Mouse (Mus musculus): ENCODE measurements at regions not wholly inside any gene's neighbourhood (a gene's known extent, or its start where the extent isn't known, plus 50 kb on each side); places are given as distances from the start of the nearest gene placed in this dataset.

DNA sequence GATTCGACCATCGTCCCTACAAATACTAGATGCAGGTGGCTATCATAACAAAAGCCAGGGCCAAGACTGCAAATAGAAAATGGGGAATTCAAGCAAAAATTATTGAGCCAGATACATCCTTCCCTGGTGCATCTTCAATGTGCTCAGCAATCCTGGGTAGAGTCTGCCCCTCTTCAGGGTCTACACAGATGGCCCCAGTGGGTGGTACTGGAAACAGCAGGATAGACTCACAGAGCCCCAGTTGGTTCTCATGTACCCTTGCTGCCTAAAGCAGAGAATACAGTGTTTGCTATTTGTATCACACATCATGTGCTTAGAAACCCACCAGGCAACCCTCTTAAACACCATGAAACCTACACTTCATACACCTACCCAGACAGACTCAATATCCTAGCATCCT lies 129.0 kb upstream of the Arhgap20 start:
- H3K27ac ChIP-seq (ENCODE audit: insufficient read depth, low read length): no peak overlapping the region
- H3K4me3 ChIP-seq (ENCODE audit: extremely low read depth, insufficient read depth, insufficient read length): no peak overlapping the region
- H3K4me1 ChIP-seq (ENCODE audit: control insufficient read depth, insufficient read depth, insufficient read length): no peaks in the 10 kb centered on the region
- WGBS: 86% methylated on average over 2 of the region's 2 CpGs
- no peak for DNase-seq (ENCODE audit: low read depth in 1 of 2, low spot score in 2 of 2)
- no peaks in the 10 kb centered on the region for H3K36me3 ChIP-seq (ENCODE audit: control insufficient read depth, insufficient read depth, low read length)
- H3K27me3 ChIP-seq (ENCODE audit: control insufficient read depth, insufficient read depth, low read length): no peaks in the 10 kb centered on the region
- TF ChIP-seq CTCF (IDR thresholded peaks at IDR 0.05; ENCODE audit: extremely low read depth, insufficient read depth, insufficient read length, insufficient replicate concordance) (no peak), POLR2A (IDR thresholded peaks at IDR 0.05; ENCODE audit: low read depth, low read length) (no peak)

- H3K4me3 ChIP-seq (ENCODE audit: extremely low read depth, insufficient read depth, insufficient read length): no peak overlapping the region
- 86% methylated on average over 1 of the region's 1 CpGs for WGBS
These were observed 128.5 kb upstream of the Arhgap20 start for GRCm38 (mm10) chr9:51636559-51637127.

GRCm38 (mm10) chr9:51637131-51637920 lies 127.8 kb upstream of the Arhgap20 start:
- Histone ChIP-seq H3K4me1 (ENCODE audit: control insufficient read depth, insufficient read depth, insufficient read length) (no peaks in the 10 kb centered on the region), H3K27ac (ENCODE audit: insufficient read depth, low read length) (no peak overlapping the region), H3K27me3 (ENCODE audit: control insufficient read depth, insufficient read depth, low read length) (no peaks in the 10 kb centered on the region), H3K36me3 (ENCODE audit: control insufficient read depth, insufficient read depth, low read length) (no peaks in the 10 kb centered on the region), H3K4me3 (ENCODE audit: extremely low read depth, insufficient read depth, insufficient read length) (no peak overlapping the region)
- no peak for TF ChIP-seq POLR2A (IDR thresholded peaks at IDR 0.05; ENCODE audit: low read depth, low read length)
- TF ChIP-seq CTCF (IDR thresholded peaks at IDR 0.05; ENCODE audit: extremely low read depth, insufficient read depth, insufficient read length, insufficient replicate concordance): no peak
- WGBS: 70% methylated on average over 6 of the region's 6 CpGs
- no peak for DNase-seq (ENCODE audit: low read depth in 1 of 2, low spot score in 2 of 2)

More at GRCm38 (mm10) chr9:51636559-51637127, 128.5 kb upstream of the Arhgap20 start:
- Histone ChIP-seq H3K27me3 (ENCODE audit: control insufficient read depth, insufficient read depth, low read length) (no peaks in the 10 kb centered on the region), H3K36me3 (ENCODE audit: control insufficient read depth, insufficient read depth, low read length) (no peaks in the 10 kb centered on the region), H3K27ac (ENCODE audit: insufficient read depth, low read length) (no peak overlapping the region), H3K4me1 (ENCODE audit: control insufficient read depth, insufficient read depth, insufficient read length) (no peaks in the 10 kb centered on the region)
- DNase-seq (ENCODE audit: low read depth in 1 of 2, low spot score in 2 of 2): no peak
- TF ChIP-seq POLR2A (IDR thresholded peaks at IDR 0.05; ENCODE audit: low read depth, low read length) (no peak), CTCF (IDR thresholded peaks at IDR 0.05; ENCODE audit: extremely low read depth, insufficient read depth, insufficient read length, insufficient replicate concordance) (no peak)

GRCm38 (mm10) chr9:51641706-51642105 lies 123.4 kb upstream of the Arhgap20 start:
- Histone ChIP-seq H3K4me3 (ENCODE audit: extremely low read depth, insufficient read depth, insufficient read length) (no peak overlapping the region), H3K36me3 (ENCODE audit: control insufficient read depth, insufficient read depth, low read length) (no peaks in the 10 kb centered on the region), H3K27me3 (ENCODE audit: control insufficient read depth, insufficient read depth, low read length) (no peaks in the 10 kb centered on the region), H3K4me1 (ENCODE audit: control insufficient read depth, insufficient read depth, insufficient read length) (no peaks in the 10 kb centered on the region), H3K27ac (ENCODE audit: insufficient read depth, low read length) (no peak overlapping the region)
- no peak for DNase-seq (ENCODE audit: low read depth in 1 of 2, low spot score in 2 of 2)
- 79% methylated on average over 4 of the region's 4 CpGs for WGBS
- no peak for TF ChIP-seq POLR2A (IDR thresholded peaks at IDR 0.05; ENCODE audit: low read depth, low read length)

- Histone ChIP-seq H3K4me3 (ENCODE audit: extremely low read depth, insufficient read depth, insufficient read length) (no peak overlapping the region), H3K4me1 (ENCODE audit: control insufficient read depth, insufficient read depth, insufficient read length) (no peaks in the 10 kb centered on the region), H3K27me3 (ENCODE audit: control insufficient read depth, insufficient read depth, low read length) (no peaks in the 10 kb centered on the region), H3K27ac (ENCODE audit: insufficient read depth, low read length) (no peak overlapping the region), H3K36me3 (ENCODE audit: control insufficient read depth, insufficient read depth, low read length) (no peaks in the 10 kb centered on the region)
- no peak for DNase-seq (ENCODE audit: low read depth in 1 of 2, low spot score in 2 of 2)
- 24% methylated on average over 1 of the region's 1 CpGs for WGBS
- TF ChIP-seq POLR2A (IDR thresholded peaks at IDR 0.05; ENCODE audit: low read depth, low read length): no peak
- TF ChIP-seq CTCF (IDR thresholded peaks at IDR 0.05; ENCODE audit: extremely low read depth, insufficient read depth, insufficient read length, insufficient replicate concordance): no peak
These were observed 119.7 kb upstream of the Arhgap20 start for GRCm38 (mm10) chr9:51645426-51645825.

- WGBS: 86% methylated on average over 4 of the region's 4 CpGs
- no peak for DNase-seq (ENCODE audit: low read depth in 1 of 2, low spot score in 2 of 2)
- H3K4me1 ChIP-seq (ENCODE audit: control insufficient read depth, insufficient read depth, insufficient read length): no peaks in the 10 kb centered on the region
These were observed 111.5 kb upstream of the Arhgap20 start for GRCm38 (mm10) chr9:51653376-51654292.

More at GRCm38 (mm10) chr9:51653376-51654292, 111.5 kb upstream of the Arhgap20 start:
- Histone ChIP-seq H3K27ac (ENCODE audit: insufficient read depth, low read length) (no peak overlapping the region), H3K4me3 (ENCODE audit: extremely low read depth, insufficient read depth, insufficient read length) (no peak overlapping the region), H3K36me3 (ENCODE audit: control insufficient read depth, insufficient read depth, low read length) (no peaks in the 10 kb centered on the region), H3K27me3 (ENCODE audit: control insufficient read depth, insufficient read depth, low read length) (no peaks in the 10 kb centered on the region)
- TF ChIP-seq POLR2A (IDR thresholded peaks at IDR 0.05; ENCODE audit: low read depth, low read length): no peak
- no peak for TF ChIP-seq CTCF (IDR thresholded peaks at IDR 0.05; ENCODE audit: extremely low read depth, insufficient read depth, insufficient read length, insufficient replicate concordance)

Data from spleen, adult 2 months (tissue).